Mouse (Mus musculus): ENCODE data around the gene Stx18. TPM values are rescaled to one million over a fixed set of nuclear protein-coding genes. Genes with fewer than 3 reads are reported as not detected.

Gene Stx18
- total and polyA plus RNA-seq, 3 experiments: 26.3 to 35.8 (median 29.4) TPM

DNA sequence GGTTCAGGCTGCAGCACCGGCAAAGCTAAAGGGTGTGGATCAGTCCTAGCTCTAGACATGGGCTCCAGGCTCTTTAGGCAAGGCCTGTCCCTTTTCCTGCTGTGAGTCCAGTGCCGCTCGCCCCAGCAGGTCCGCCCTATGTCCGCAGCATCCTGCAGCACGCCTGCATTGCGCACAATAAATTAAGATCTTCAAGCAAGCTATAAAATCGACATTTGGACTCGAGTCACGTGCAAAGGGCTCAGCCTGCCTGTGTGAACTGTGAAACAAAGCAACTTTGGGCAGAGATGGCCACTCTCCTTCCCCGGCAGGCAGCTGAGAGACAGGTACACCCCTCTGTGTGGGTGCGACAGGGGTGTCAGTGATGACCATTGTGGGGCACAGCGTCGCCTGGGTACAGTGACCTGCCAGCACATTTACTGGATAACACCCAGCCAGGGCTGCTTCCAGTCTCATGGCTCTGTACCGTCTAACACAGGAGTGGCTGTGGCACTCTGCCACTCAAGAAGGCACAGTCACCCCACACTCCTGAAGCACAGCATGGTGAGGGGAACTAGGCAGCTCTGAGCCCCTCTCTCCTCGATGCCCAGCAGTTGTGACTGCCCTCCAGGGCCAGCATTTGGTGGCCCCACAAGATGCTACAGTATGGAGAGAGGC is 135.8 kb downstream of the Stx18 start:
- dilution Hi-C loops (cut with MboI; ENCODE audit: extremely low pct_ligation_motif_present, extremely low pct_unique_long_range_greater_than_20kb, low sequenced_read_pairs): no loop called here
- H3K27me3 ChIP-seq (replicated peaks): peaks cover 78% of the 10 kb centered on the region
- H3K9me3 ChIP-seq (replicated peaks; ENCODE audit: low read length): peaks cover 10% of the 10 kb centered on the region
- H3K79me2 ChIP-seq (replicated peaks; ENCODE audit: control insufficient read depth, extremely low read depth, insufficient read depth, poor library complexity, severe bottlenecking): no peaks in the 10 kb centered on the region
- no peak overlapping the region for H3K27ac ChIP-seq (ENCODE audit: insufficient read depth, low read depth)
- H3K36me3 ChIP-seq (replicated peaks in 1 of 2; ENCODE audit: control insufficient read depth in 1 of 2, insufficient read depth in 1 of 2, low read length in 1 of 2): no peaks in the 10 kb centered on the region
- no peak overlapping the region for H3K4me3 ChIP-seq (replicated peaks in 1 of 3; ENCODE audit: low read depth in 2 of 3, low read length in 2 of 3, poor library complexity in 1 of 3)
- DNase-seq (ENCODE audit: extremely low read depth): no peak
- in situ Hi-C loops (cut with MboI; ENCODE audit: low pct_ligation_motif_present, low pct_unique_long_range_greater_than_20kb, low sequenced_read_pairs): no loop called here
- H3K4me1 ChIP-seq (ENCODE audit: control insufficient read depth in 1 of 2, insufficient read depth in 2 of 2): no peaks in the 10 kb centered on the region
- H3K9ac ChIP-seq (ENCODE audit: insufficient read depth, low read depth): no peak overlapping the region
- H3K4me2 ChIP-seq (ENCODE audit: insufficient read depth, low read depth, poor library complexity, severe bottlenecking): no peak overlapping the region
- TF ChIP-seq JUND (conservative IDR thresholded peaks at IDR 0.05; ENCODE audit: low read depth, low read length) (no peak), ZNF384 (IDR thresholded peaks at IDR 0.05; ENCODE audit: low read depth, low read length) (no peak), IRF4 (IDR thresholded peaks at IDR 0.05; ENCODE audit: low read depth, low read length) (no peak), GABPA (IDR thresholded peaks at IDR 0.05; ENCODE audit: insufficient replicate concordance, low read depth, low read length) (no peak), TBP (conservative IDR thresholded peaks at IDR 0.05; ENCODE audit: low read depth, low read length) (no peak), ZMIZ1 (IDR thresholded peaks at IDR 0.05; ENCODE audit: low read depth, low read length) (no peak), UBTF (IDR thresholded peaks at IDR 0.05; ENCODE audit: low read depth, low read length) (no peak), E2F4 (IDR thresholded peaks at IDR 0.05; ENCODE audit: insufficient replicate concordance, low read depth, low read length) (no peak), ELF1 (IDR thresholded peaks at IDR 0.05; ENCODE audit: low read depth, low read length) (no peak), CTCF (conservative IDR thresholded peaks at IDR 0.05 in 1 of 2, IDR thresholded peaks at IDR 0.05 in 1 of 2; ENCODE audit: low read depth in 2 of 2, low read length in 2 of 2) (no peak), USF2 (conservative IDR thresholded peaks at IDR 0.05; ENCODE audit: low read depth, low read length) (no peak), MYC (IDR thresholded peaks at IDR 0.05; ENCODE audit: low read depth, low read length) (no peak), POLR2A (IDR thresholded peaks at IDR 0.05; ENCODE audit: low read depth, low read length) (no peak)

DNA sequence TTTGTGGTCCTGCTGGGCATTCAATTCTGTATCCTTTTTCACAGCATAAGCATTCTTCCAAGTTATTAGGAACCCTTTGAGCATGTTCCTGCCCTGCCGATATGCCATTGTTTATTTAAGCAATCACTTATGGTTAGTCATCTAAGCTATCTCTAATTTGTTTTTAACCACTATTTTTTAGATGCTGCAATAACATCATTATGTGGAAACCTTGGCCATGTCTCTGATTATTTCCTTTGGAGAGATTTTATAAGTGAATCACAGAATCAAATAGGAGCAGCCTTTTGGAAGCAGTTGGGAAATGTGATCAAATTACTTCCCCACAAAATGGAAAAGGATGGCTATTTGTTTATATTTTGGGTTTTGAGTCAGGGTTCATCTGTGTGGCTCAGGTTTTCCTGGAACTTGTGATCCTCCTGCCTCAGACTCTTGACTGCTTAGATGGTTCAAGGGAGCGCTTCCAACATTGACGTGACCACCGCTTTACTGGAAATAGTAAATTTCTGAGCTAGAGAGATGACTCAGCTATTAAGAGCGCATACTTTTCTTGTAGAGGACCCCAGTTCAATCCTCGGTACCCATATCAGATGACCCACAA is 146.2 kb downstream of the Stx18 start:
- Histone ChIP-seq H3K4me3 (replicated peaks in 1 of 3; ENCODE audit: low read depth in 2 of 3, low read length in 2 of 3, poor library complexity in 1 of 3) (no peak overlapping the region), H3K36me3 (replicated peaks in 1 of 2; ENCODE audit: control insufficient read depth in 1 of 2, insufficient read depth in 1 of 2, low read length in 1 of 2) (no peaks in the 10 kb centered on the region), H3K27me3 (replicated peaks) (peaks cover 42% of the 10 kb centered on the region), H3K9ac (ENCODE audit: insufficient read depth, low read depth) (no peak overlapping the region), H3K79me2 (replicated peaks; ENCODE audit: control insufficient read depth, extremely low read depth, insufficient read depth, poor library complexity, severe bottlenecking) (no peaks in the 10 kb centered on the region), H3K9me3 (replicated peaks; ENCODE audit: low read length) (peaks cover 8% of the 10 kb centered on the region), H3K27ac (ENCODE audit: insufficient read depth, low read depth) (no peak overlapping the region), H3K4me1 (ENCODE audit: control insufficient read depth in 1 of 2, insufficient read depth in 2 of 2) (no peaks in the 10 kb centered on the region), H3K4me2 (ENCODE audit: insufficient read depth, low read depth, poor library complexity, severe bottlenecking) (no peak overlapping the region)
- no peak for TF ChIP-seq ZNF384 (IDR thresholded peaks at IDR 0.05; ENCODE audit: low read depth, low read length)
- no peak for TF ChIP-seq TCF12 (IDR thresholded peaks at IDR 0.05; ENCODE audit: low read depth, low read length)
- no peak for TF ChIP-seq USF1 (IDR thresholded peaks at IDR 0.05; ENCODE audit: low read depth, low read length)
- no peak for TF ChIP-seq JUND (conservative IDR thresholded peaks at IDR 0.05; ENCODE audit: low read depth, low read length)
- no peak for TF ChIP-seq SIN3A (IDR thresholded peaks at IDR 0.05; ENCODE audit: low read length)
- no peak for TF ChIP-seq GABPA (IDR thresholded peaks at IDR 0.05; ENCODE audit: insufficient replicate concordance, low read depth, low read length)
- TF ChIP-seq ZMIZ1 (IDR thresholded peaks at IDR 0.05; ENCODE audit: low read depth, low read length): no peak
- no peak for TF ChIP-seq JUN (IDR thresholded peaks at IDR 0.05; ENCODE audit: insufficient read depth, low read depth, low read length)
- no peak for TF ChIP-seq CTCF (conservative IDR thresholded peaks at IDR 0.05 in 1 of 2, IDR thresholded peaks at IDR 0.05 in 1 of 2; ENCODE audit: low read depth in 2 of 2, low read length in 2 of 2)
- TF ChIP-seq UBTF (IDR thresholded peaks at IDR 0.05; ENCODE audit: low read depth, low read length): no peak
- no peak for TF ChIP-seq NELFE (IDR thresholded peaks at IDR 0.05; ENCODE audit: low read depth, low read length)
- TF ChIP-seq CHD2 (IDR thresholded peaks at IDR 0.05; ENCODE audit: low read length): no peak
- TF ChIP-seq MXI1 (IDR thresholded peaks at IDR 0.05; ENCODE audit: low read depth, low read length): no peak
- TF ChIP-seq EP300 (IDR thresholded peaks at IDR 0.05; ENCODE audit: low read length): no peak
- no peak for TF ChIP-seq ZKSCAN1 (IDR thresholded peaks at IDR 0.05; ENCODE audit: borderline replicate concordance, low read depth, low read length)
- TF ChIP-seq RAD21 (IDR thresholded peaks at IDR 0.05; ENCODE audit: low read depth, low read length): no peak
- DNase-seq (ENCODE audit: extremely low read depth): no peak
- dilution Hi-C loops (cut with MboI; ENCODE audit: extremely low pct_ligation_motif_present, extremely low pct_unique_long_range_greater_than_20kb, low sequenced_read_pairs) (no loop called here), in situ Hi-C loops (cut with MboI; ENCODE audit: low pct_ligation_motif_present, low pct_unique_long_range_greater_than_20kb, low sequenced_read_pairs) (no loop called here)

All from CH12.LX (cell line).